Mouse (Mus musculus) cortical plate, adult 2 months (tissue): ENCODE data around the gene Trp53.
"Not testable (repeated sequence)": the region's sequence is repeated elsewhere in the genome, so short reads cannot be mapped to it uniquely, and the experiment has no call there.

ENCODE experiments used
- CTCF ChIP-seq: fragments of 200-500 bp; IDR thresholded peaks from 2 replicates; pipeline ENCODE4 v1.5.1; 2011; ENCODE audit warnings: mild to moderate bottlenecking, control low read depth, low read length; ENCODE audit not compliant: insufficient read depth; ENCODE audit errors: extremely low read depth
- POLR2A ChIP-seq: fragments of 200-500 bp; IDR thresholded peaks from 2 replicates; pipeline ENCODE4 v1.6.1; 2011; ENCODE audit warnings: mild to moderate bottlenecking, low read length, control low read depth; ENCODE audit not compliant: insufficient read depth; ENCODE audit errors: extremely low read depth

DNA sequence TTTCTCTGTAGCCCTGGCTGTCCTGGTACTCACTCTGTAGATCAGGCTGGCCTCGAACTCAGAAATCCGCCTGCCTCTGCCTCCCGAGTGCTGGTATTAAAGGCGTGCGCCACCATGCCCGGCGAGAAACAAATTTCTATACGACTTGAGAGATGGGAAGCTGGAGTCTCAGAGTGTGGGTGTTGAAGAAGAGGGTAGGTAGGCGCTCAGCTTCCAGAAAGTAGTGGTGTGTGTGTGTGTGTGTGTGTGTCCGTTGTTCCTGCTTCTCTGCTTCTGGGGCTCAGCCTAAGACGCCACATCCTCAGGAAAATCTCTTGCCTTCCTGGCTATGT is 34.1 kb downstream of the Trp53 start:
- TF ChIP-seq POLR2A, CTCF: not testable (repeated sequence)
